Mouse (Mus musculus): ENCODE results near the gene Slc26a11. TPM values are rescaled to one million over a fixed set of nuclear protein-coding genes. Genes with fewer than 3 reads are reported as not detected.
A peak's percentile ranks its signal among the peaks of the same experiment; 100 is the strongest.

Slc26a11 gene
- total and polyA plus RNA-seq, 3 experiments, result 2.0 to 9.9 (median 2.2) TPM

DNA sequence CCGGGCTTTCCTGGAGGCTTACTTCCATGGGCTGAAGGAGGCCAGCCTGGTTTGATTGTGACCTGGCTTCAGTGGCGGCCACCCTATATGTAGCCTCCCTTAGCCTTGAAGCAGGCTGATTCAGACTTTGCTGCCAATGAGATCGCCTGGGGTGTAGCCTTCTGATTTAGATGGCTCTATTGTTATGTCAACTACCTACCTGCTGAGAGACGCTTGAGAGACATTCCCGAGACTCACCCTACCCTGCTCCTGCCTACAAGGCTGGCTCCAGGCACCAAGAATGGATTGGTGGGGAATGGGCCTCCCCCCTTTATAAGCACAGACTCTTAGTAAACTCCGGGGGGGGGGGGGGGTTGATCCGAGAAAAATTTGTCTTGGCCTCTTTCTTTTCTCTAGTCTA, 40.0 kb downstream of the Slc26a11 start:
- WGBS, result 54% methylated on average over 7 of the region's 7 CpGs
- Histone ChIP-seq H3K79me2 (replicated peaks; ENCODE audit: control insufficient read depth, insufficient read depth, low read length) (0 out of 2 replicates have a peak, but pooled peaks cover 3% of the 10 kb centered on the region), H3K4me3 (no peak overlapping the region), H3K27me3 (ENCODE audit: control insufficient read depth, insufficient read depth, low read length) (no peaks in the 10 kb centered on the region), H3K9ac (ENCODE audit: low read depth, low read length) (no peak overlapping the region), H3K36me3 (ENCODE audit: control insufficient read depth, insufficient read depth, low read length) (no peaks in the 10 kb centered on the region; the same call in 1 of the 2 replicates), H3K4me1 (ENCODE audit: control insufficient read depth, insufficient read depth, low read length) (peaks cover 19% of the 10 kb centered on the region), H3K27ac (no peak overlapping the region)
- intact Hi-C loops (cut with DNase I), result no loop called here
- TF ChIP-seq EP300 (IDR thresholded peaks at IDR 0.05; ENCODE audit: insufficient read depth, low read depth, low read length) (no peak), POLR2A (IDR thresholded peaks at IDR 0.05; ENCODE audit: insufficient read depth, low read depth, low read length) (no peak), CTCF (IDR thresholded peaks at IDR 0.05) (no peak)
- no peak for DNase-seq

GRCm38 (mm10) chr11:119395931-119396330, 40.6 kb downstream of the Slc26a11 start:
- TF ChIP-seq EP300 (IDR thresholded peaks at IDR 0.05; ENCODE audit: insufficient read depth, low read depth, low read length), result no peak
- no peak for TF ChIP-seq POLR2A (IDR thresholded peaks at IDR 0.05; ENCODE audit: insufficient read depth, low read depth, low read length)
- no peak for TF ChIP-seq CTCF (IDR thresholded peaks at IDR 0.05)
- peaks cover 19% of the 10 kb centered on the region for H3K4me1 ChIP-seq (ENCODE audit: control insufficient read depth, insufficient read depth, low read length)
- no peak overlapping the region for H3K4me3 ChIP-seq
- 46% methylated on average over 13 of the region's 13 CpGs for WGBS
- no peaks in the 10 kb centered on the region; the same call in 1 of the 2 replicates for H3K36me3 ChIP-seq (ENCODE audit: control insufficient read depth, insufficient read depth, low read length)
- H3K79me2 ChIP-seq (replicated peaks; ENCODE audit: control insufficient read depth, insufficient read depth, low read length), result 0 out of 2 replicates have a peak, but pooled peaks cover 3% of the 10 kb centered on the region
- intact Hi-C loops (cut with DNase I), result no loop called here
- no peaks in the 10 kb centered on the region for H3K27me3 ChIP-seq (ENCODE audit: control insufficient read depth, insufficient read depth, low read length)
- DNase-seq, result no peak
- no peak overlapping the region for H3K9ac ChIP-seq (ENCODE audit: low read depth, low read length)
- no peak overlapping the region for H3K27ac ChIP-seq

DNA sequence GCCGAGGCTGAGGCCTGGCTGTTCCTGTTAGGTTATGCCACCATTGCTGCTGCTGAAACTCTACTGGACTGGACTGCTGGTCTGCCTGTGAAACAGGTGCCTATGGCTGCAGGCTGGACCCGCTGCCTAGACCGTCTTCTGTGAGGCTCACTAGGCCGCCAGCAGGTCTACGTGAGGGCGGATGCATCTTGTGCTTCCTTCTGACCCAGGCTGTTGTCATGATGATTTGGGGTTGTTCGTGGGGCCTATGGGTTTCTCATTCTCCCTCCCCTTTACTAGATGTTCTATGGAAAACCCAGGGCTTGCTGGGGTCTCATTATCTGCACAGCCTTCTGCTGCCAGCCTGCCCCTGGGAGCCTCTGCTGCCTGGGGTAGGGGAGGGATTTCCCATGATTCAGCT, 41.1 kb downstream of the Slc26a11 start:
- H3K4me3 ChIP-seq, result no peak overlapping the region
- no peak overlapping the region for H3K27ac ChIP-seq
- no peaks in the 10 kb centered on the region for H3K27me3 ChIP-seq (ENCODE audit: control insufficient read depth, insufficient read depth, low read length)
- intact Hi-C loops (cut with DNase I), result no loop called here
- peaks cover 16% of the 10 kb centered on the region for H3K4me1 ChIP-seq (ENCODE audit: control insufficient read depth, insufficient read depth, low read length)
- 84% methylated on average over 7 of the region's 7 CpGs for WGBS
- no peak overlapping the region for H3K9ac ChIP-seq (ENCODE audit: low read depth, low read length)
- H3K79me2 ChIP-seq (replicated peaks; ENCODE audit: control insufficient read depth, insufficient read depth, low read length), result 0 out of 2 replicates have a peak, but pooled peaks cover 3% of the 10 kb centered on the region
- TF ChIP-seq POLR2A (IDR thresholded peaks at IDR 0.05; ENCODE audit: insufficient read depth, low read depth, low read length) (no peak), EP300 (IDR thresholded peaks at IDR 0.05; ENCODE audit: insufficient read depth, low read depth, low read length) (no peak), CTCF (IDR thresholded peaks at IDR 0.05) (no peak)
- DNase-seq, result no peak
- H3K36me3 ChIP-seq (ENCODE audit: control insufficient read depth, insufficient read depth, low read length), result no peaks in the 10 kb centered on the region; the same call in 1 of the 2 replicates

- H3K9ac ChIP-seq (ENCODE audit: low read depth, low read length), result no peak overlapping the region
- peak overlapping the region; percentile 31; the same call in 1 of the 2 replicates for H3K27ac ChIP-seq
- intact Hi-C loops (cut with DNase I), result loop anchor here (2.0 kb wide), 1 partner anchor 40 kb away; no protein-coding TSS in a partner anchor
Measured at GRCm38 (mm10) chr11:119402501-119403160, 47.3 kb downstream of the Slc26a11 start.

GRCm38 (mm10) chr11:119404627-119405026, 49.3 kb downstream of the Slc26a11 start:
- Histone ChIP-seq H3K4me3 (no peak overlapping the region), H3K4me1 (ENCODE audit: control insufficient read depth, insufficient read depth, low read length) (peaks cover 3% of the 10 kb centered on the region), H3K27ac (no peak overlapping the region), H3K36me3 (ENCODE audit: control insufficient read depth, insufficient read depth, low read length) (no peaks in the 10 kb centered on the region), H3K9ac (ENCODE audit: low read depth, low read length) (no peak overlapping the region), H3K27me3 (ENCODE audit: control insufficient read depth, insufficient read depth, low read length) (no peaks in the 10 kb centered on the region), H3K79me2 (replicated peaks; ENCODE audit: control insufficient read depth, insufficient read depth, low read length) (no peaks in the 10 kb centered on the region; the same call in 1 of the 2 replicates)
- WGBS, result 68% methylated on average over 5 of the region's 5 CpGs
- peak in 1 of 2 experiments; percentile 44 for DNase-seq
- TF ChIP-seq EP300 (IDR thresholded peaks at IDR 0.05; ENCODE audit: insufficient read depth, low read depth, low read length), result peak; percentile 55; the same call in 1 of the 2 replicates
- no peak for TF ChIP-seq POLR2A (IDR thresholded peaks at IDR 0.05; ENCODE audit: insufficient read depth, low read depth, low read length)
- peak; percentile 81 for TF ChIP-seq CTCF (IDR thresholded peaks at IDR 0.05)
- intact Hi-C loops (cut with DNase I), result loop anchor here (1.0 kb wide), 1 partner anchor 65 kb away; no protein-coding TSS in a partner anchor

More at GRCm38 (mm10) chr11:119402501-119403160, 47.3 kb downstream of the Slc26a11 start:
- Histone ChIP-seq H3K4me3 (no peak overlapping the region), H3K36me3 (ENCODE audit: control insufficient read depth, insufficient read depth, low read length) (no peaks in the 10 kb centered on the region), H3K4me1 (ENCODE audit: control insufficient read depth, insufficient read depth, low read length) (peaks cover 3% of the 10 kb centered on the region), H3K27me3 (ENCODE audit: control insufficient read depth, insufficient read depth, low read length) (no peaks in the 10 kb centered on the region), H3K79me2 (replicated peaks; ENCODE audit: control insufficient read depth, insufficient read depth, low read length) (no peaks in the 10 kb centered on the region; the same call in 1 of the 2 replicates)
- DNase-seq, result no peak
- 40% methylated on average over 11 of the region's 11 CpGs for WGBS
- TF ChIP-seq CTCF (IDR thresholded peaks at IDR 0.05), result no peak
- 0 out of 2 replicates have a peak, but pooled peaks have one; percentile 11 for TF ChIP-seq POLR2A (IDR thresholded peaks at IDR 0.05; ENCODE audit: insufficient read depth, low read depth, low read length)

DNA sequence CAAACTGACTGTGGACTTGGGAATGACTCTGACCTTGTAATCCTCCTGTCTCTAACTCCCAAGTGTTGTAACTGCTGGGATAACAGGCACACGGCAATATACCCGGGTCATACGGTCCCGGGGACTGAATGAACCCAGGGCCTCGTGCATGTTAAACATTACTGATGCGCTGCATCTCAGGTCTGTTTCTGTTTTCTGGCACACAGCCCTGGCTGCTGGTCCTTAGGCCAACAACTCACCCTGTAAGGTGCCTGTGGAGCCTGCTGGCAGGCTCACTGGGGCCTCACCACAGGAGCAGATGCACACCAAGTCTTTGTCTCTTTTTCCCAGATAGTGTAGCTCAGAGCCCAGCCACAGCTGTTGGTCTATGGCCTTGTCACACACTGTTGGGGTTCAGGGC, 52.0 kb downstream of the Slc26a11 start:
- Histone ChIP-seq H3K9ac (ENCODE audit: low read depth, low read length) (no peak overlapping the region), H3K27ac (no peak overlapping the region), H3K79me2 (replicated peaks; ENCODE audit: control insufficient read depth, insufficient read depth, low read length) (no peaks in the 10 kb centered on the region; the same call in 1 of the 2 replicates), H3K36me3 (ENCODE audit: control insufficient read depth, insufficient read depth, low read length) (no peaks in the 10 kb centered on the region), H3K27me3 (ENCODE audit: control insufficient read depth, insufficient read depth, low read length) (no peaks in the 10 kb centered on the region), H3K4me1 (ENCODE audit: control insufficient read depth, insufficient read depth, low read length) (peaks cover 2% of the 10 kb centered on the region), H3K4me3 (no peak overlapping the region)
- TF ChIP-seq POLR2A (IDR thresholded peaks at IDR 0.05; ENCODE audit: insufficient read depth, low read depth, low read length) (no peak), CTCF (IDR thresholded peaks at IDR 0.05) (no peak), EP300 (IDR thresholded peaks at IDR 0.05; ENCODE audit: insufficient read depth, low read depth, low read length) (no peak)
- 89% methylated on average over 6 of the region's 6 CpGs for WGBS
- DNase-seq, result no peak
- intact Hi-C loops (cut with DNase I), result no loop called here

Data from heart, adult 2 months (tissue).